Mouse (Mus musculus) forebrain, embryonic 16.5 days (tissue): ENCODE results near the gene Bcl2l10. TPM values are rescaled to one million over a fixed set of nuclear protein-coding genes. Genes with fewer than 3 reads are reported as not detected.
"Not testable (repeated sequence)": the region's sequence is repeated elsewhere in the genome, so short reads cannot be mapped to it uniquely, and the experiment has no call there.

Source experiments
- ATAC-seq: fragments of 200-750 bp; cut with Nextera tagmentation; 2 replicates; pipeline ENCODE4 v1.8.0; 2017; ENCODE audit warnings: mild to moderate bottlenecking, moderate library complexity
- H3K27ac ChIP-seq: fragments of 300-500 bp; sonication (generic); 2 replicates; pipeline ENCODE4 v1.5.1; 2014; ENCODE audit warnings: low read length, control low read depth
- H3K27me3 ChIP-seq: fragments of 300-500 bp; sonication (generic); replicated peaks from 2 replicates; pipeline ENCODE4 v1.6.1; 2014; ENCODE audit warnings: low read length; ENCODE audit not compliant: control insufficient read depth, insufficient read depth
- H3K36me3 ChIP-seq: fragments of 300-500 bp; sonication (generic); 2 replicates; pipeline ENCODE4 v1.6.1; 2014; ENCODE audit not compliant: control insufficient read depth, insufficient read depth
- H3K4me1 ChIP-seq: fragments of 300-500 bp; sonication (generic); replicated peaks from 2 replicates; pipeline ENCODE4 v1.6.1; 2014; ENCODE audit warnings: low read length; ENCODE audit not compliant: control insufficient read depth, insufficient read depth
- H3K4me2 ChIP-seq: fragments of 300-500 bp; sonication (generic); 2 replicates; pipeline ENCODE4 v1.6.1; 2014; ENCODE audit warnings: mild to moderate bottlenecking, low read length, control low read depth
- H3K4me3 ChIP-seq: fragments of 300-500 bp; sonication (generic); replicated peaks from 2 replicates; pipeline ENCODE4 v1.5.1; 2014; ENCODE audit warnings: mild to moderate bottlenecking, low read length, control low read depth
- H3K9ac ChIP-seq: fragments of 300-500 bp; sonication (generic); replicated peaks from 2 replicates; pipeline ENCODE4 v1.6.1; 2014; ENCODE audit warnings: low read depth, low read length, control low read depth
- H3K9me3 ChIP-seq: fragments of 300-500 bp; sonication (generic); 2 replicates; pipeline ENCODE4 v1.6.1; 2016; ENCODE audit warnings: low read length; ENCODE audit not compliant: control insufficient read depth
- WGBS: fragments of 180-500 bp; shearing (Covaris S2); extraction: QIAGEN DNeasy Blood & Tissue Kit; methylation state at CpG from one replicate; pipeline ENCODE4 v1.1.7; 2014; 5-methylcytosine and 5-hydroxymethylcytosine counted together
- polyA plus RNA-seq: library from polyadenylated mRNA; unstranded; fragments of >200 nt; fragmentation: Nextera tagmentation; extraction: Ambion mirVana; gene quantifications from 2 replicates; pipeline ENCODE4 v1.2.1, GENCODE M21; 2015

Gene Bcl2l10
- polyA plus RNA-seq, 1 experiment from 2014 or later: not detected

GRCm38 (mm10) chr9:75362201-75362600 lies 14.6 kb downstream of the Bcl2l10 start:
- no peak overlapping the region for H3K27ac ChIP-seq
- H3K4me3 ChIP-seq: no peak overlapping the region
- WGBS: 94% methylated on average over 4 of the region's 4 CpGs
- no peak for ATAC-seq
- H3K9me3 ChIP-seq: no peaks in the 10 kb centered on the region
- H3K27me3 ChIP-seq: no peaks in the 10 kb centered on the region
- H3K36me3 ChIP-seq: no peaks in the 10 kb centered on the region
- no peaks in the 10 kb centered on the region for H3K4me1 ChIP-seq
- no peak overlapping the region for H3K9ac ChIP-seq
- no peak overlapping the region for H3K4me2 ChIP-seq

DNA sequence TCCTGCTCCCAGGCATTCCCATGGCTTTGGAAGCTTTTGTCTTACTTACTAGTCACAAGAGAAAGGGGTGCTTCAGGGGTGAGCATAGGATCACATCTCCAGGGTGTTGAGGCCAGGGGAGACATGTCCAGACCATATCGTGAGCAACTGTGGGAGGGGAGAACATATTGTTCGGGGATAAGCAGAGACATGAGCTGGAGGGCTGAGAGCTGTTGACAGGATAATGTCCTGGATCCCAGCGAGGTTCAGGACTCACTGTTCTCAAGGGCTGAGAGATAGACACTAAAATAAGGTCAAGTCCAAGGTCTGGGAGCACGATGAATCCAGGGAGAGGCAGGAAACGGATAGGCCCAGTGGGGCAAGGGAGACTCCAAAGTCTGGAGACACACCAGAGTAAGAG lies 15.4 kb downstream of the Bcl2l10 start:
- Histone ChIP-seq H3K27ac (no peak overlapping the region), H3K27me3 (no peaks in the 10 kb centered on the region), H3K9ac (no peak overlapping the region), H3K4me3 (no peak overlapping the region), H3K9me3 (no peaks in the 10 kb centered on the region), H3K36me3 (no peaks in the 10 kb centered on the region), H3K4me2 (no peak overlapping the region), H3K4me1 (no peaks in the 10 kb centered on the region)
- whole genome bisulfite sequencing: 86% methylated on average over 5 of the region's 5 CpGs
- ATAC-seq: no peak

GRCm38 (mm10) chr9:75363702-75364101 lies 16.1 kb downstream of the Bcl2l10 start:
- not testable (repeated sequence) for ATAC-seq, H3K36me3 ChIP-seq, H3K4me3 ChIP-seq, H3K9me3 ChIP-seq, H3K4me1 ChIP-seq, H3K27ac ChIP-seq, H3K4me2 ChIP-seq, H3K9ac ChIP-seq, H3K27me3 ChIP-seq
- 69% methylated on average over 7 of the region's 7 CpGs for WGBS

GRCm38 (mm10) chr9:75365195-75365594 lies 17.6 kb downstream of the Bcl2l10 start:
- no peaks in the 10 kb centered on the region for H3K27me3 ChIP-seq
- H3K27ac ChIP-seq: no peak overlapping the region
- H3K36me3 ChIP-seq: no peaks in the 10 kb centered on the region
- 66% methylated on average over 4 of the region's 4 CpGs for WGBS
- no peaks in the 10 kb centered on the region for H3K4me1 ChIP-seq
- no peak overlapping the region for H3K9ac ChIP-seq
- H3K9me3 ChIP-seq: no peaks in the 10 kb centered on the region
- no peak overlapping the region for H3K4me2 ChIP-seq
- ATAC-seq: no peak
- H3K4me3 ChIP-seq: no peak overlapping the region

GRCm38 (mm10) chr9:75366191-75366590 lies 18.6 kb downstream of the Bcl2l10 start:
- Histone ChIP-seq H3K4me1 (no peaks in the 10 kb centered on the region), H3K27ac (no peak overlapping the region), H3K4me2 (no peak overlapping the region), H3K9me3 (peaks cover 3% of the 10 kb centered on the region; the same call in 1 of the 2 replicates), H3K27me3 (no peaks in the 10 kb centered on the region), H3K4me3 (no peak overlapping the region), H3K9ac (no peak overlapping the region), H3K36me3 (no peaks in the 10 kb centered on the region)
- 78% methylated on average over 5 of the region's 5 CpGs for WGBS
- no peak for ATAC-seq

DNA sequence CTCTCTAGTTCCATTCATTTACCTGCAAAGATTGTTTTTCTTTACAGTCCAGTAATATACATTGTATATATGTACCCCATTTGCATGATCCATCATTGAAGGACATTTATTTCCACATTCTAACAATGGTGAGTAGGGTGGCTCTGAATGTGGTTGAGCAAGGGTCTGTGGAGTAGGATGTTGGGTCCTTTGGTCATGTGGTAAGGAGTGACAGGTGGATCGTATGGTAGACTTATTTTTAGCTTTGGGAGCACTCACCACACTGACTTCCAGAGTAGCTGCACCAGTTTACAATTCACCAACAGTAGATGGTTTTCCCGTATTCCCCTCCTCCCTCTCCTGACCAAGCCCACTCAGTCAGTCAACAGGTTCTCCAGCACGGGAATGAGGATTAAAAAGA lies 21.2 kb downstream of the Bcl2l10 start:
- Histone ChIP-seq H3K4me3 (no peak overlapping the region), H3K4me2 (no peak overlapping the region), H3K4me1 (no peaks in the 10 kb centered on the region), H3K27me3 (no peaks in the 10 kb centered on the region), H3K9ac (no peak overlapping the region), H3K36me3 (no peaks in the 10 kb centered on the region), H3K27ac (no peak overlapping the region), H3K9me3 (peaks cover 3% of the 10 kb centered on the region; the same call in 1 of the 2 replicates)
- WGBS: 76% methylated on average over 3 of the region's 3 CpGs
- ATAC-seq: no peak

- H3K4me3 ChIP-seq: no peak overlapping the region
- no peak for ATAC-seq
- no peaks in the 10 kb centered on the region for H3K27me3 ChIP-seq
- H3K9me3 ChIP-seq: peaks cover under 1% of the 10 kb centered on the region; the same call in 1 of the 2 replicates
- no peaks in the 10 kb centered on the region for H3K36me3 ChIP-seq
- WGBS: 84% methylated on average over 9 of the region's 9 CpGs
- no peak overlapping the region for H3K4me2 ChIP-seq
- no peaks in the 10 kb centered on the region for H3K4me1 ChIP-seq
- no peak overlapping the region for H3K9ac ChIP-seq
- H3K27ac ChIP-seq: no peak overlapping the region
These were observed 28.0 kb downstream of the Bcl2l10 start for GRCm38 (mm10) chr9:75375606-75376005.

DNA sequence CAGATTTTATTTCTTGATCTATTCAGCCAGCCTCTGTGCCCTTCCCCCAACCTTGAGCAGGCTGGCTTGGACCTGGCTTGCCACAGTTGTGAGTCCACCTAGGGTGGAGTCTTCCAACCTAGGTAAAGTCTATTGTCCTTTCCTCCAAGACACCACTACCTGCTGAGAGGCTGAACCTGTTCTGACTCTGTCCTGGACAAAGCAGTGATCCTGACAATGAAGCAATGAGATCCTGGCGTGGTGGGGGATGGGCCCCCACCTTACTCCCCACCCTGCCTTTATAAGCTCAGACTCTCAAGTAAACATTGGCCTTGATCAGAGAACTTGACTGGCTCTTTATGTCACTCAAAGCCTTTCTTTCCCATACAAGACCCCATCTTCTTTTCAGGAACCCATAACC lies 28.9 kb downstream of the Bcl2l10 start:
- H3K4me2 ChIP-seq: no peak overlapping the region
- 71% methylated on average over 1 of the region's 1 CpGs for WGBS
- no peaks in the 10 kb centered on the region for H3K27me3 ChIP-seq
- no peaks in the 10 kb centered on the region for H3K4me1 ChIP-seq
- H3K9me3 ChIP-seq: no peaks in the 10 kb centered on the region
- H3K9ac ChIP-seq: no peak overlapping the region
- no peak overlapping the region for H3K4me3 ChIP-seq
- H3K36me3 ChIP-seq: no peaks in the 10 kb centered on the region
- no peak overlapping the region for H3K27ac ChIP-seq
- no peak for ATAC-seq

GRCm38 (mm10) chr9:75378774-75379173 lies 31.2 kb downstream of the Bcl2l10 start:
- Histone ChIP-seq H3K36me3 (no peaks in the 10 kb centered on the region), H3K9ac (no peak overlapping the region), H3K4me2 (no peak overlapping the region), H3K4me1 (no peaks in the 10 kb centered on the region), H3K27me3 (no peaks in the 10 kb centered on the region), H3K9me3 (no peaks in the 10 kb centered on the region), H3K4me3 (no peak overlapping the region), H3K27ac (no peak overlapping the region)
- WGBS: 75% methylated on average over 2 of the region's 2 CpGs
- no peak for ATAC-seq

DNA sequence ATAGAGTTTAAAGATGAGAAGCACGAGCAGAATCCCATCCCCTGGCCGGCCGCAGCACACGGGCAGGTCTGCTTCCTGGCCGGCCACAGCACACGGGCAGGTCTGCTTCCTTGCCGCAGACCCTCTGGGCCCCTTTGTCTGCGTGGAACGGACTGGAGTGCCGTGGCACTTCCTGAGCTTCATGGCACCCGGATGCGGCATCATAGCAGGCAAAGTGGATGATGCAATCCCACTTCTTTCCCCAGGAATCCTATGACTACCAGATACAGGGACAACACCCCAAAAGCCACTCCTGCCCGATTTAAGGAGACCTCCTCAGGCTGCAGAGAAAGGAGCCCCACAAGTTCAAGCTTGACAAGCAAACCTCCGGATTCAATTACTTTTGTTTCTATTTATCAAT lies 35.3 kb downstream of the Bcl2l10 start:
- Histone ChIP-seq H3K9ac (no peak overlapping the region), H3K4me2 (no peak overlapping the region), H3K27me3 (no peaks in the 10 kb centered on the region), H3K27ac (no peak overlapping the region), H3K9me3 (no peaks in the 10 kb centered on the region), H3K36me3 (peaks cover 7% of the 10 kb centered on the region), H3K4me1 (no peaks in the 10 kb centered on the region), H3K4me3 (no peak overlapping the region)
- ATAC-seq: no peak
- WGBS: 95% methylated on average over 14 of the region's 14 CpGs
